Mouse (Mus musculus): ENCODE data around the gene Ran.
A peak's percentile ranks its signal among the peaks of the same experiment; 100 is the strongest.

- TF ChIP-seq CTCF (IDR thresholded peaks at IDR 0.05; ENCODE audit: low read depth) (peak; percentile 49; the same call in 1 of the 2 replicates), EP300 (IDR thresholded peaks at IDR 0.05; ENCODE audit: low read depth) (no peak)
Observed at GRCm38 (mm10) chr5:129025048-129025447, 5.2 kb downstream of the Ran start.

Measured in liver, embryonic 14.5 days (tissue).